Mouse (Mus musculus) liver, embryonic 14.5 days (tissue): ENCODE data around the gene Mbnl2. TPM values are rescaled to one million over a fixed set of nuclear protein-coding genes. Genes with fewer than 3 reads are reported as not detected.

Experiments
- ATAC-seq: fragments of 200-750 bp; cut with Nextera tagmentation; 2 replicates; pipeline ENCODE4 v1.8.0; 2017; ENCODE audit warnings: moderate number of reproducible peaks, mild to moderate bottlenecking, moderate library complexity; ENCODE audit not compliant: insufficient read depth
- DNase-seq, 3 experiments: peaks; one replicate each; pipeline ENCODE4 v3.0.0-alpha.2; 2012 to 2013; ENCODE audit warnings: low read depth in 3 of 3, low spot score in 3 of 3
- H3K27ac ChIP-seq: fragments of 300-500 bp; sonication (generic); 2 replicates; pipeline ENCODE4 v1.5.1; 2014; ENCODE audit warnings: moderate library complexity, mild to moderate bottlenecking, control low read depth, inconsistent platforms
- H3K27me3 ChIP-seq: fragments of 300-500 bp; sonication (generic); 2 replicates; pipeline ENCODE4 v1.6.1; 2014; ENCODE audit warnings: mild to moderate bottlenecking, low read length, moderate library complexity; ENCODE audit not compliant: control insufficient read depth, insufficient read depth
- H3K36me3 ChIP-seq: fragments of 300-500 bp; sonication (generic); replicated peaks from 2 replicates; pipeline ENCODE4 v1.6.1; 2014; ENCODE audit warnings: low read depth; ENCODE audit not compliant: control insufficient read depth, insufficient read depth
- H3K4me1 ChIP-seq, 2 experiments: fragments of 200-500 bp in 1 of 2; fragments of 300-500 bp in 1 of 2; sonication (generic) in 1 of 2; replicated peaks; 2 replicates each; pipeline ENCODE4 v1.6.1; 2012 to 2014; ENCODE audit warnings: antibody characterized with exemption in 1 of 2, inconsistent platforms in 1 of 2, low read length in 1 of 2; ENCODE audit not compliant: control insufficient read depth in 2 of 2, insufficient read depth in 2 of 2
- H3K4me2 ChIP-seq: fragments of 300-500 bp; sonication (generic); 2 replicates; pipeline ENCODE4 v1.6.1; 2014; ENCODE audit warnings: low read depth, mild to moderate bottlenecking, control low read depth, moderate library complexity
- H3K4me3 ChIP-seq, 2 experiments: fragments of 200-500 bp in 1 of 2; fragments of 300-500 bp in 1 of 2; sonication (generic) in 1 of 2; 2 replicates each; pipeline ENCODE4 v1.5.1; 2012 to 2014; ENCODE audit warnings: low read depth in 2 of 2, low read length in 2 of 2, mild to moderate bottlenecking in 2 of 2, control low read depth in 1 of 2, inconsistent platforms in 1 of 2, moderate library complexity in 1 of 2; ENCODE audit not compliant: insufficient read depth in 1 of 2
- H3K9ac ChIP-seq: fragments of 300-500 bp; sonication (generic); replicated peaks from 2 replicates; pipeline ENCODE4 v1.6.1; 2014; ENCODE audit warnings: mild to moderate bottlenecking, control low read depth, moderate library complexity
- H3K9me3 ChIP-seq: fragments of 300-500 bp; sonication (generic); 2 replicates; pipeline ENCODE4 v1.6.1; 2016; ENCODE audit warnings: low read length, mixed read lengths; ENCODE audit not compliant: control insufficient read depth
- CTCF ChIP-seq: IDR thresholded peaks from 2 replicates; pipeline ENCODE4 v1.5.1; 2016; ENCODE audit warnings: antibody characterized with exemption, low read depth, control low read depth
- EP300 ChIP-seq: IDR thresholded peaks from 2 replicates; pipeline ENCODE4 v1.6.1; 2016; ENCODE audit warnings: antibody characterized with exemption, low read depth
- WGBS: fragments of 180-500 bp; shearing (Covaris S2); extraction: QIAGEN DNeasy Blood & Tissue Kit; methylation state at CpG from one replicate; pipeline ENCODE4 v1.1.7; 2014; ENCODE audit not compliant: insufficient replicate concordance; 5-methylcytosine and 5-hydroxymethylcytosine counted together
- polyA plus RNA-seq, 2 experiments: library from polyadenylated mRNA; depleted of rRNA in 1 of 2; stranded (reverse) in 1 of 2; unstranded in 1 of 2; fragments of >200 nt; fragmentation: Nextera tagmentation in 1 of 2; extraction: Ambion mirVana in 1 of 2; gene quantifications; 2 replicates each; pipeline versions ENCODE4 v1.2.1 to v1.2.3; 2012 to 2014

Mbnl2 gene
- polyA plus RNA-seq, 2 experiments: 6.5 to 13.5 TPM

DNA sequence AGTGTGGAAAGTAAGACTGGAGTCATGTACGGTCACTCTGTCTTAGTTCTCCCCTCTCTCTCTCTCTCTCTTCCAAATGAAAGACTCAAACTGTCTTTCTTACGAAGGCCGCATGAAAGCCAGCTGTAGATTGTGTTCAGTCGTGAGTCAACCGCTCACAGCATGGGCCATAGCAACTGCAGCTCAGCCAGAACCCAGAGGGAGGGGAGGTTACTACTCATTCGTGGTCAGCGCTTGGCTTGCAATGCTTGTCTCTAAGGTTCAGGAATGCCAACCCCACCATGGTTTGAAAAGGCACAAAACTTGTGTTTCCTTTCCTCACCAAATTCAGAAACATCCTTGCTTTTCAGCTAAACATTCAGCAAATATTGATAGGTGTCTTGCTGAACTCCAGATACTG, 178.8 kb downstream of the Mbnl2 start:
- TF ChIP-seq CTCF (no peak), EP300 (no peak)
- no peaks in the 10 kb centered on the region for H3K27me3 ChIP-seq
- no peak overlapping the region for H3K9ac ChIP-seq
- no peaks in the 10 kb centered on the region for H3K9me3 ChIP-seq
- no peak overlapping the region for H3K4me2 ChIP-seq
- no peak overlapping the region for H3K27ac ChIP-seq
- 70% methylated on average over 7 of the region's 7 CpGs for WGBS
- no peaks in the 10 kb centered on the region for H3K36me3 ChIP-seq
- H3K4me3 ChIP-seq: no peak overlapping the region
- DNase-seq: no peak
- ATAC-seq: no peak
- no peaks in the 10 kb centered on the region for H3K4me1 ChIP-seq

DNA sequence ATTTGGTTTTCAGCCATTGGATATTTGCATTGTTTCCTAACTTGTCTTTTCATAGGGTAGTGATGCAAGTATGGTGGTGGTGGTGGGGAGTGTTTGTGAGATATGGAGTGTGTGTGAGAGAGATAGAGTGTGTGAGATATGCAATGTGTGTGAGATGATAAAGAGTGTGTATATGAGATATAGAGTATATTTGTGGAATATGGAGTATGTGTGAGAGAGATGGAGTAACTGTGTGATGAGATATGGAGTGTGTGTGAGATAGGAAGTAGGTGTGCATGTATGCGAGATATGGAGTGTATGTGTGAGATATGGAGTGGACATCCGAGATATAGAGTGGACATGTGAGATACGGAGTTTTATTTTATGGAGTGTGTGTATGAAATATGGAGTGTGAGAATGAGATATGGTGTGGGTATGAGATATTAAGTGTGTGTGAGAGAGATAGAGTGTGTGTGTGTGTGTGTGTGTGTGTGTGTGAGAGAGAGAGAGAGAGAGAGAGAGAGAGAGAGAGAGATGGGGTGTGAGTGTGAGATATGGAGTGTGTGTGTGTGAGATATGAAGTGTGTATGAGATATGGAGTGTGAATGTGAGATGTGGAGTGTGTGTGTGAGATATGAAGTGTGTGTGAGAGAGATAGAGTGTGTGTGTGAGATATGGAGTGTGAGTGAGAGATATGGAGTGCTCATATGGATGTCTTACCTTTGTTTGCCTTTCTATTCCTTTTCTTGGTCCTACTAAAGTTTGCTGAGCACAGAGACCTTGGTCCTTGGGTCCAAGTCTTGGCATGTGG, 188.7 kb downstream of the Mbnl2 start:
- WGBS: 72% methylated on average over 3 of the region's 3 CpGs
- H3K4me2 ChIP-seq: no peak overlapping the region
- H3K9ac ChIP-seq: no peak overlapping the region
- no peaks in the 10 kb centered on the region for H3K4me1 ChIP-seq
- H3K27me3 ChIP-seq: no peaks in the 10 kb centered on the region
- no peak overlapping the region for H3K4me3 ChIP-seq
- DNase-seq (no peak), ATAC-seq (no peak)
- no peak overlapping the region for H3K27ac ChIP-seq
- no peaks in the 10 kb centered on the region for H3K36me3 ChIP-seq
- no peaks in the 10 kb centered on the region; the same call in 1 of the 2 replicates for H3K9me3 ChIP-seq
- no peak for TF ChIP-seq EP300
- no peak for TF ChIP-seq CTCF

DNA sequence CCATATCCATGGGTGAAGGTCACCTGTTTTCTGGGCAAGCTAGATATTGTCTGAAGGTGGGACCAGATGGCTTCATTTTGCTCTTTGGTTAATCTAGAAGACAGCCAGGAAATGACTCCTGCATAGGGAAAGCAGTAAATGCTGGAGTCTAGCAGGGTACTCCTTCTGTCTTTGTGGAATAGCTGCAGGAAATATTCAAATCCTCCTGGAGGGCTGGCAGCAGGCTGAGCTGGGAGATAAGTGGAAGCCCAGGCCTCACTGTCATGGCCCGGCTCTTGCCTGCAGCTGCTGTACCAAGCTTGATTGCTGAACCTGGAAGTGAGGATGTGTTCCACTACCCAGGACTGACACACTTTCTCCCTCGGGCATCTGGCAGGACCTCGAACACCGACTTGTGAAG, 191.3 kb downstream of the Mbnl2 start:
- no peak overlapping the region for H3K4me3 ChIP-seq
- 59% methylated on average over 4 of the region's 4 CpGs for WGBS
- H3K27me3 ChIP-seq: no peaks in the 10 kb centered on the region
- no peak overlapping the region for H3K4me2 ChIP-seq
- no peaks in the 10 kb centered on the region; the same call in 1 of the 2 replicates for H3K9me3 ChIP-seq
- H3K27ac ChIP-seq: no peak overlapping the region
- TF ChIP-seq EP300 (no peak), CTCF (no peak)
- H3K4me1 ChIP-seq: no peaks in the 10 kb centered on the region
- ATAC-seq: no peak
- H3K36me3 ChIP-seq: no peaks in the 10 kb centered on the region
- no peak for DNase-seq
- no peak overlapping the region for H3K9ac ChIP-seq

DNA sequence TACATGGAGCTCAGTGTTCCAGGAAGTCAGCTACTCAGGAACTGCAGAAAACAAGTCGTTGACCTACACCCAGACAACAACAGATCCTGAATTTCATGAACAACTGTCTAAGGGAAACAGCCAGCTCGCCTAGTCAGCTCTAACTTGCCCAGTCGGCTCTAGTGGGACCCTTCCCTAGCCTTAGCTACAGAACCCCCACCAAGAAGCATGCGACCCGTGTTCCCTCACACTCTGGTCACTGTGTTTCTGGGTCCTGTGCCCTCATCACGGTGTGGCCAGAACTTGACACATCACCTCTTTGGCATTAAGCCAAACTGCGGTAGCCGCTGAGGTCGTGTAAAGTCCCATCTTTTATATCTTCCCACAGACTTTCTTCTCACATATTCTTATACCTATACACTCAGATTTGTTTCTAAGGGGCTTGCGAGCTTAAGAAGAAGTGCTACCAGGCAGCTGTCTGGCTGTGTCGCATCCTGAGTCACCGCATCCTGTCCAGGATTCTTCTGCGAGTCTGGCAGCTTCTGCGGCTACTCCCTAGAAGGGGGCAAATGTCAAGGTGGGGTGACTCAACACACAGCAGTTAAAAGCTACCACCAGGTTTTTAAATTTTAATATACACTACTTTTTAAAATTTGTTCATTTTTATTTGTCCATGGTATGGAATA, 193.8 kb downstream of the Mbnl2 start:
- Histone ChIP-seq H3K27me3 (no peaks in the 10 kb centered on the region), H3K9ac (no peak overlapping the region), H3K9me3 (no peaks in the 10 kb centered on the region; the same call in 1 of the 2 replicates), H3K27ac (no peak overlapping the region), H3K36me3 (no peaks in the 10 kb centered on the region), H3K4me3 (no peak overlapping the region), H3K4me2 (no peak overlapping the region), H3K4me1 (no peaks in the 10 kb centered on the region)
- ATAC-seq (no peak), DNase-seq (no peak)
- 60% methylated on average over 14 of the region's 14 CpGs for WGBS
- TF ChIP-seq CTCF: no peak
- TF ChIP-seq EP300: no peak

DNA sequence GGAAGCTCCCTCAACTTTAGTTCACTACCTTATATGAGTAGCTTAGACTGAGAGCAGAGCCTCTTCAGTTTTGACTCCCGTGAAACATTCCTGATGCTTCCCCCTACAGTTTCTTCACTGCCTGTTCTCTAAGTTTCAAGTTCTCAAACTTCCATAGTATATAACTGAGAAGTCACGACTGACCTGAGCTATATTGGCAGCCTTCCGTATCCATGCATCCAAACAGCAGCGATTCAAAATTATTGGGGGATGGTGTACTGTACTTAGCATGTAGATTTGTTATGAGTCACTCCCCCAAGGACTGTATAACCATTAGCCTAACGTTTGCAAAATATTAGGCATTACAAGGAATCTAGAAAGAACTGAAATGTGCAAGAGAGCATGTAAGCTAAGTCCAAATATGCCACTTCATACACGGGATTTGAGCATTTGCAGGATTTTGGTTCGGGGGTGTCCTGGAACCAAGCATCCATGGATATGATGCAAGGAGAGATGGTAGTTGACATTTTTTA, 200.8 kb downstream of the Mbnl2 start:
- Histone ChIP-seq H3K9me3 (no peaks in the 10 kb centered on the region), H3K27me3 (peaks cover 8% of the 10 kb centered on the region), H3K4me1 (0 out of 4 replicates have a peak, but pooled peaks cover 0 to 3% of the 10 kb centered on the region in 2 experiments), H3K27ac (no peak overlapping the region), H3K4me3 (no peak overlapping the region), H3K36me3 (no peaks in the 10 kb centered on the region), H3K4me2 (peak overlapping the region; percentile 89; the same call in 1 of the 2 replicates), H3K9ac (no peak overlapping the region)
- DNase-seq (no peak), ATAC-seq (no peak)
- 58% methylated on average over 7 of the region's 7 CpGs for WGBS
- TF ChIP-seq EP300: no peak
- TF ChIP-seq CTCF: no peak
